Mouse (Mus musculus) midbrain, embryonic 11.5 days (tissue): ENCODE results near the gene Olfr315. TPM values are rescaled to one million over a fixed set of nuclear protein-coding genes. Genes with fewer than 3 reads are reported as not detected.
"Not testable (repeated sequence)": the region's sequence is repeated elsewhere in the genome, so short reads cannot be mapped to it uniquely, and the experiment has no call there.

ENCODE experiments used
- ATAC-seq: fragments of 200-750 bp; cut with Nextera tagmentation; 2 replicates; pipeline ENCODE4 v1.8.0; 2017; ENCODE audit warnings: moderate TSS enrichment, moderate library complexity; ENCODE audit not compliant: low FRiP score
- DNase-seq: peaks from one replicate; pipeline ENCODE4 v3.0.0; 2015; ENCODE audit warnings: low spot score; ENCODE audit errors: missing footprints
- H3K27ac ChIP-seq: fragments of 300-500 bp; sonication (generic); 2 replicates; pipeline ENCODE4 v1.5.1; 2014; ENCODE audit warnings: low read depth, low read length
- H3K27me3 ChIP-seq: fragments of 300-500 bp; sonication (generic); 2 replicates; pipeline ENCODE4 v1.6.1; 2014; ENCODE audit warnings: mild to moderate bottlenecking, low read length, moderate library complexity, mixed read lengths; ENCODE audit not compliant: control insufficient read depth, insufficient read depth
- H3K36me3 ChIP-seq: fragments of 300-500 bp; sonication (generic); 2 replicates; pipeline ENCODE4 v1.6.1; 2014; ENCODE audit warnings: mild to moderate bottlenecking, low read length, moderate library complexity, mixed read lengths; ENCODE audit not compliant: control insufficient read depth, insufficient read depth
- H3K4me1 ChIP-seq: fragments of 300-500 bp; sonication (generic); 2 replicates; pipeline ENCODE4 v1.6.1; 2014; ENCODE audit warnings: low read length; ENCODE audit not compliant: control insufficient read depth, insufficient read depth
- H3K4me2 ChIP-seq: fragments of 300-500 bp; sonication (generic); 2 replicates; pipeline ENCODE4 v1.6.1; 2014; ENCODE audit warnings: mild to moderate bottlenecking, moderate library complexity
- H3K4me3 ChIP-seq: fragments of 300-500 bp; sonication (generic); 2 replicates; pipeline ENCODE4 v1.5.1; 2014; ENCODE audit warnings: low read depth, low read length
- H3K9ac ChIP-seq: fragments of 300-500 bp; sonication (generic); 2 replicates; pipeline ENCODE4 v1.6.1; 2014; ENCODE audit warnings: low read length
- H3K9me3 ChIP-seq: fragments of 300-500 bp; sonication (generic); 2 replicates; pipeline ENCODE4 v1.6.1; 2016; ENCODE audit warnings: low read length; ENCODE audit not compliant: control insufficient read depth
- WGBS: fragments of 180-500 bp; shearing (Covaris S2); extraction: QIAGEN DNeasy Blood & Tissue Kit; methylation state at CpG from one replicate; pipeline ENCODE4 v1.1.7; 2014; 5-methylcytosine and 5-hydroxymethylcytosine counted together
- polyA plus RNA-seq: library from polyadenylated mRNA; unstranded; fragments of >200 nt; fragmentation: Nextera tagmentation; extraction: Ambion mirVana; gene quantifications from 2 replicates; pipeline ENCODE4 v1.2.1, GENCODE M21; 2014

The Olfr315 gene
- not detected in 2 replicates for polyA plus RNA-seq

DNA sequence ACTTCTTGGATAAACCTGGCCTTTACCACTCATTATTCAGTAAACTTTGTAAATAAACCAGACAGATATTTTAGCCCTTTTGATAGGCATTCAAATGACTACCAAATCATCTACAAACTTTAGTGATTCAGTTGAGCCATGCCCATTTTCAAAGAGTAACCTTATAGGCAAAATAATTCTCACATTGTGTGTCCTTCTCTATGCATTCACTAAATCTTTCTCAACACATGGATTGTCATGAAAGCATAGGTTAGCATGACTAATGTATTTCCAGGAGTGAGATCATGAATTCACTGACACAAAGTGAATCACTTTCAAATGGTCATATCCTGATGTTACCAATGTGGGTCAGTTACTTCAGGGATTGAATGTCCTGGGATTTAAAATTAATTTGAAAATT lies at the start of gene Olfr315:
TSS of gene Olfr315 (plus strand) at position 301 of the 400 bp plus-strand sequence.
- H3K27ac ChIP-seq = no peak within 1 kb of the TSS
- no peaks in the 10 kb centered on the region for H3K9me3 ChIP-seq
- ATAC-seq (no peak), DNase-seq (no peak)
- H3K9ac ChIP-seq = no peak within 1 kb of the TSS
- H3K4me3 ChIP-seq = no peak within 1 kb of the TSS
- H3K27me3 ChIP-seq = no peaks in the 10 kb centered on the region
- H3K36me3 ChIP-seq = no peaks in the 10 kb centered on the region
- H3K4me1 ChIP-seq = no peaks in the 10 kb centered on the region
- no peak within 1 kb of the TSS for H3K4me2 ChIP-seq

DNA sequence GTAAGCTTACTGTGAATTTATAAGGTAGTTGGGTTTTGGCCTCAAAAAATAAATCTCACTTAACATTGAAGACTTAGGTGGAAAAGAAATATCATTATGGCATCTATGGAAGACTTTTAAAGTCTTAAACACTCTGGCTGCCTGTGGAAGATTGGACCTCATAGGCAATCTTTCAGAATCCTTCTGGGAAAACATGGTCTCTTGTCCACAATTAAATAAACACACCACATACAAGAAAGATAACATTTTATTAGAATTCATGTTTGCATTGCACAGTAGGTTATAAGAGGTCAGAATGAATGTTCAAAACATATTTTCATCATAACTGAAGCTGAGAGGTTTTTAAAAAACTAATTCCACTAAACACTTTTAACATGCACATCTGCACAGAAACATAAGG lies 49.1 kb upstream of the Olfr315 start, which contains the start of gene Olfr318:
TSS of gene Olfr318 (minus strand) at position 101 of the 400 bp plus-strand sequence.
- no peak for ATAC-seq
- H3K36me3 ChIP-seq = no peaks in the 10 kb centered on the region

DNA sequence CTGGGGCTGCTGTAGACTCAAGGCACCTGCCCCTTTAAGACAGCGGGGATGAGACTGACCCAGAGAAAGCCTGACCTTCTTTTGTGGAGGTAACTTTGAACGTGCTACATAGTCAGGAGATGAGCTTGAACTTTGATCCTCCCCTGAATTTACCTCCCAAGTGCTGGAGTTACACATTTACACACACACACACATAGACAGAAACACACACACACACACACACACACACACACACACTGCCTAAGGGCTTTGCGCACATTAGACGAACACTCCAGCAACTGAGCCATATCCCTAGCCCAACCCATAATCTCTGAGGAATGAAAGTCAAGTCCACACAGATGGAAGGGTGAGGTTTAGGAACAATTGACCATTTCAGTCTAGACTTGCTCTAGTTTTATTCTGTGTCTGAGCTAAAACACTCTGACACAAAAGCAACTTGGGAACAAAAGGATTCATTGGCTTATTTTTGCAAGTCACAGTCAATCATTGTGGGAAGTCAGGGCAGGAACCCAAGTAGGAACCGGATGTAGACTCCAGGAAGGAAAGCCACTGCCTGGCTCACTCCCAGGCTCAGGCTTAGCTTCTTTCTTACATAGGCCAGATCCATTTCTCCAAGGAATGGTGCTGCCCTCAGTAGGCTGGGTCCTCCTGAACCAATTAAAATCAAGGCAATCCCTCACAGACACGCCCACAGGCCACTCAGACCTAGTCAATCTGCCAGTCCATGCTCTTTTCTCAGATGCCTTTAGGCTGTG lies 44.9 kb upstream of the Olfr315 start:
- not testable (repeated sequence) for DNase-seq, H3K4me3 ChIP-seq, H3K4me1 ChIP-seq, H3K27ac ChIP-seq, H3K9me3 ChIP-seq, H3K36me3 ChIP-seq, H3K27me3 ChIP-seq, ATAC-seq, H3K9ac ChIP-seq, H3K4me2 ChIP-seq
- 81% methylated on average over 6 of the region's 6 CpGs for WGBS

More for the DNA sequence above, 49.1 kb upstream of the Olfr315 start, which contains the start of gene Olfr318:
- no peaks in the 10 kb centered on the region for H3K9me3 ChIP-seq
- H3K27ac ChIP-seq = no peak within 1 kb of the TSS
- H3K4me2 ChIP-seq = no peak within 1 kb of the TSS
- no peaks in the 10 kb centered on the region for H3K27me3 ChIP-seq
- H3K9ac ChIP-seq = no peak within 1 kb of the TSS
- DNase-seq = no peak
- no peak within 1 kb of the TSS for H3K4me3 ChIP-seq
- H3K4me1 ChIP-seq = no peaks in the 10 kb centered on the region

DNA sequence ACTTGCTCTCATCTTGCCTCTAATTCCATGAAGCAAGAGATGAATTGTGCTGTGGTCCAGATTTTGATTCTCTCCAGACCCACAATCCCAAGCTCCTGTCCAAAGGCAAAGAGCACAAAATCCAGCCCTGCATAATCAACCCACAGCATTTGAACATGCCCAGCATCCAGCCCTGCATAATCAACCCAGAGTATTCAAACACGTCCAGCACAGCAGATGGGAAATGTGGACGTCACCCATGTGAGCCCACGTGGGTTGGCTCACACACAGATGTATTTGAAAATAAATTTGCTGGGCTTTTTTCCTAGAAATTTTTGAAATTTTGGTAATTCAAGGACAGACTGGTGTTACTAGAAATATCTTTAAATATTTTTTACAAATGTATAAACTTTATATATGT lies 39.6 kb upstream of the Olfr315 start:
- no peaks in the 10 kb centered on the region for H3K36me3 ChIP-seq
- no peaks in the 10 kb centered on the region for H3K9me3 ChIP-seq
- H3K9ac ChIP-seq = no peak overlapping the region
- WGBS = 78% methylated on average over 3 of the region's 3 CpGs
- no peak for DNase-seq
- no peak overlapping the region for H3K4me3 ChIP-seq
- H3K4me2 ChIP-seq = no peak overlapping the region
- no peaks in the 10 kb centered on the region for H3K27me3 ChIP-seq
- H3K27ac ChIP-seq = no peak overlapping the region
- no peaks in the 10 kb centered on the region for H3K4me1 ChIP-seq
- ATAC-seq = no peak

DNA sequence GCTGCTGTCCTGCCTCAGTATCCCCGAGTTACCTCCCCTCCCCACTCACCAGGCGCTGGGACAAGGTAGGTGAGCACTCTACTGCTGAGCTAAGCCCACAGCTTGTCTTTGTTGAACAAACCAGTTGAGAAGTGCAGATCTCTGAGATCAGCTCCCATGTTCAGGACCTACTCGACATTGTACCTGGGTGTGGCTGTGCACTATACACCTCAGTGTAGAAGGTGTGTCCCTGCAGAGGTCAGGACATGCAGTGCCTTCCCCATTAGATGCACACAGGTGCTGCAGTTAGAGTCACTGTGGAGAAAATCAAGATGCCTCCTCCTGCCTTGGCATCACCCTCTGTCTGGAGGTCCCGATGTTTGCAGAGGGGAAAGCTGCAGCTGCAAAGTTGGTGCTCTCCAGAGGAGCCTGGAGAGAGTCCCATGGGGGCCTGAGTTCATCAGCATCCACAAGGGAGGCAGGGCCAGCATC lies 34.2 kb upstream of the Olfr315 start, which contains the start of gene Olfr317:
TSS of gene Olfr317 (minus strand) at position 421 of the 471 bp plus-strand sequence.
- ATAC-seq = no peak
- WGBS = 71% methylated on average over 4 of the region's 4 CpGs
- H3K9ac ChIP-seq = no peak within 1 kb of the TSS

DNA sequence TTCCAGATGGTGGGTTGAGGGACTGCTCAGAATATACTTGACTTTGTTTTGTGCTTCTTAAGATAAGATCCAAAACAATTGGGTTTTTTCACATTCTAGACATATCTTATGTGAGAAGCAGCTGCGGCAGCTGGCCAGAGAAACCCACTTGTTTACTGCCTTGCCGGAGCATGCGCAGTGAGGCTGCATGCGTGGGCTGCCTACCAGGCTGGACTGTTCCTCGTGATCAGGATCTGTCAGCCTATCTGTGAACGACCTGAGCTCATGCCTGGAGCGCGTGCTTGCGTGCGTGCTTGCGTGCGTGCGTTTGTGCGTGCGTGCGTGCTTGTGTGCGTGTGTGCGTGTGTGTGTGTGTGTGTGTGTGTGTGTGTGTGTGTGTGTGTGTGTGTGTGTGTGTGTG lies 21.9 kb upstream of the Olfr315 start:
- H3K4me3 ChIP-seq, ATAC-seq: not testable (repeated sequence)
- WGBS = 96% methylated on average over 16 of the region's 18 CpGs

More for the DNA sequence above, 34.2 kb upstream of the Olfr315 start, which contains the start of gene Olfr317:
- H3K4me3 ChIP-seq = no peak within 1 kb of the TSS
- no peaks in the 10 kb centered on the region for H3K4me1 ChIP-seq
- H3K9me3 ChIP-seq = no peaks in the 10 kb centered on the region
- DNase-seq = no peak
- H3K36me3 ChIP-seq = no peaks in the 10 kb centered on the region
- no peaks in the 10 kb centered on the region for H3K27me3 ChIP-seq
- H3K4me2 ChIP-seq = no peak within 1 kb of the TSS
- H3K27ac ChIP-seq = no peak within 1 kb of the TSS

DNA sequence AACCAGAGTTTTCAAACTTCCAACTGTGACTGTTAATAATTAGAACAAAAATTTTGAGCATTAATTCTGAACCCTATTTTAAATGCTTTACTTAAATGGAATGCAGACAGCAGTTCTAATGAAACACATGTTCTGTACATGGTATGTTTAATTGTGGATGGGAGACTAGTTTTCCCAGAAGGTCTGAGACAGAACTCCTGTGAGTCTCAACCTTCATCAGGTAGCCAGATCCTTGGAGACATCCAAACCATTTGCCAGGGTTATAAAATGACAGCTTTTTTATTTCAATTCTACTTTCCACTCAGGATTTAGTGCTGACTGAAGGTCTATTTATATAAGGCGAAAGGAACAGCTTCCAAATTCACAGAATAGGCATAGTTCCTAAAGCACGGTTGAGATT lies 20.6 kb upstream of the Olfr315 start, which contains the start of gene Olfr316:
TSS of gene Olfr316 (plus strand) at position 301 of the 400 bp plus-strand sequence.
- DNase-seq = no peak
- no peaks in the 10 kb centered on the region for H3K4me1 ChIP-seq
- no peaks in the 10 kb centered on the region for H3K36me3 ChIP-seq
- H3K27me3 ChIP-seq = no peaks in the 10 kb centered on the region
- no peak for ATAC-seq
- H3K27ac ChIP-seq = no peak within 1 kb of the TSS
- WGBS = 89% methylated on average over 2 of the region's 2 CpGs
- H3K4me3 ChIP-seq = no peak within 1 kb of the TSS
- no peak within 1 kb of the TSS for H3K9ac ChIP-seq
- no peak within 1 kb of the TSS for H3K4me2 ChIP-seq
- H3K9me3 ChIP-seq = no peaks in the 10 kb centered on the region

More for the DNA sequence above, 21.9 kb upstream of the Olfr315 start:
- H3K9ac ChIP-seq, H3K9me3 ChIP-seq, H3K27ac ChIP-seq, H3K36me3 ChIP-seq, H3K27me3 ChIP-seq, DNase-seq, H3K4me1 ChIP-seq, H3K4me2 ChIP-seq: not testable (repeated sequence)

DNA sequence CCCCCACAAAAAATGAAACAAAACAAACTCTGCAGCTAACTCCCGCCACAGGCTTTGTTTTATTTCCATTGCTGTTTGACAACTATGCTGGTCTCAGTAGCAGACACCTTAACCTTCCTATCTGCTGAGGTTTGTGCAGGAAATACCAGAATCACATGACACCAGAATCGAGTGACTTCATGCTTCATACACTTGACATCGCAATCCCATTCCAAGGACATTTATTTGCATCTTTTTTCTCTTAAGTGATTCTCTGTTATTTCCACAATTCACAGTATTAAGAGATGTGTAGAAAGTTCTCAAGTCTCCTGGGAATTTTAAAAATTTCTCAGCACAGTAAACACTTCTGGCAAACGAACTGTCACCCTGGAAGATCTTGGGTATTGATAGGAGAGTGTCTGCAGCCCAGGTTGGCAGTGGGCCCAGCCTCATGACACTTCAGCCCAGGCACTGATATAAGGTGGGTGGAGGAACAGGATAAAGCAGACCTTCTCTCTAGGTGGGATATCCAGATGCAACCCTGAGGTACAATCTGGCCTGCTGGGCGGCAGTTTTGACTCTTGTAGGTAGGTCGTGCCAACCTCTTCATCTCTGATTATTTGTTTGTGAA lies 9.6 kb downstream of the Olfr315 start, which contains the start of gene Olfr314:
TSS of gene Olfr314 (plus strand) at position 473 of the 610 bp plus-strand sequence.
- Histone ChIP-seq H3K9ac (no peak within 1 kb of the TSS), H3K27ac (no peak within 1 kb of the TSS), H3K4me3 (no peak within 1 kb of the TSS), H3K36me3 (no peaks in the 10 kb centered on the region), H3K27me3 (no peaks in the 10 kb centered on the region), H3K4me2 (no peak within 1 kb of the TSS), H3K4me1 (no peaks in the 10 kb centered on the region), H3K9me3 (no peaks in the 10 kb centered on the region)
- DNase-seq (no peak), ATAC-seq (no peak)
- 80% methylated on average over 6 of the region's 6 CpGs for WGBS

DNA sequence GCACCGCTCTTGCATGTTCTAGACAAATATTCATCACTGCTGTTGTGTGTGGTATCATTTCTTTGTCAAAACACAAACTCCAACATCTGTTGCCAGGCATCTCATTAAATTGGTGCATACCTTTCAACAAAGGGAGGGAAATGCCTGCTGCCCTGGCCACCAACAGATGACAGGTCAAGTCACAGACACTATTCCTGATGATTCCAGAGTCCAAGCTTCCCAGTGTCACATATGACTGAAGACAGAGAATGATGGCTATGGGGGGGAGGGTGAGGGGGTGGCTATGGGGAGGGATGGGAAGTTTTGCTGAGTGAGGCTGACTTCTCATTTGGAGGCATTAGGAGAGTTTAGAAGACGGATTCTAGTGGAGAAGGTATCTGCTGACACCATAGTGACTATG lies 11.2 kb downstream of the Olfr315 start:
- H3K27me3 ChIP-seq = no peaks in the 10 kb centered on the region
- no peak overlapping the region for H3K9ac ChIP-seq
- H3K4me3 ChIP-seq = no peak overlapping the region
- DNase-seq (no peak), ATAC-seq (no peak)
- no peaks in the 10 kb centered on the region for H3K9me3 ChIP-seq
- no peak overlapping the region for H3K4me2 ChIP-seq
- H3K4me1 ChIP-seq = no peaks in the 10 kb centered on the region
- no peak overlapping the region for H3K27ac ChIP-seq
- no peaks in the 10 kb centered on the region for H3K36me3 ChIP-seq
- WGBS = 85% methylated on average over 2 of the region's 2 CpGs
